Mouse (Mus musculus): ENCODE measurements around the gene Apba1. TPM values are rescaled to one million over a fixed set of nuclear protein-coding genes. Genes with fewer than 3 reads are reported as not detected.

Gene Apba1
- polyA plus RNA-seq, 1 experiment: 4.2 TPM

DNA sequence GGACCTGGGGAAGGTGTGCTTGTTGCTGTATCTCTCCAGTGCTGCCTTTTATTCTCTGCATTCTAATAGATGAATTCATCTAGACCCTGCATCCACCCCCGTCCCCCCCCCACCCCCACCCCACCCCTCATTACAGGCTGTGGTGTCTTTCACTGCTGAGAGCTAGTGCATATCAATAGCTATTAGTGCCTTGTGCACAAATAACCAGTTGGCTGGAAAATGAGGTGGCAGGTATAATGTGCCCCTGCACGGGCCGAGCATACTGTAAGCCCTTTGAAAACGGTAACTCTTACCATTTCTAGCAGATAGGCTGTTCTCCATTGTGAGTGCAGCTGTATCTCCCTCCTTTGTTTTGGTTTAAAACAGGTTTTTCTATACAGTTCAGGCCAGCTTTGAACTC lies 146.2 kb downstream of the Apba1 start:
- H3K4me1 ChIP-seq (ENCODE audit: control insufficient read depth, insufficient read depth, low read length): no peaks in the 10 kb centered on the region
- DNase-seq: no peak
- no peak for TF ChIP-seq CTCF (IDR thresholded peaks at IDR 0.05; ENCODE audit: insufficient read depth, low read length)
- TF ChIP-seq POLR2A (IDR thresholded peaks at IDR 0.05; ENCODE audit: borderline replicate concordance, extremely low read depth, low read depth, low read length): no peak
- 76% methylated on average over 4 of the region's 4 CpGs for WGBS
- no peak overlapping the region for H3K4me3 ChIP-seq (replicated peaks; ENCODE audit: extremely low read depth, low read depth, low read length)

DNA sequence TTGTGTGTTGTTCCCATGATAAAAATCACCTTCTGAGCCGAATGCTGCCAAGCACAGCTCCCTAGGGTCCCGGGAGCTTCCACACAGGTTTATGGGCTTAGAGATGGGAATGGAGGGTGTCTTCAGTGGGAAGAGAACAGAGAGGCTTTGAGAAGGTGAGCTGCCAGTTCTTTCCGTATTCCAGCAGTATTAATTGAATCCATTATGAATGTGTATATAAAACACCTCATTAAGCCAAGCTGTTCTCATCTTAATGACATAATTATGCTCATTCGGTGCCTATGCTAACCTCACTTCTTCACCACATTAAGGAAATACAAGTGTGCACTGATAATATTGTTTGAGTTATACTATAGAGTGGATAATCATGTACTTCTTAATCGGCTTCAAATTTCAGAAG lies 147.1 kb downstream of the Apba1 start:
- 69% methylated on average over 5 of the region's 5 CpGs for WGBS
- TF ChIP-seq CTCF (IDR thresholded peaks at IDR 0.05; ENCODE audit: insufficient read depth, low read length): no peak

DNA sequence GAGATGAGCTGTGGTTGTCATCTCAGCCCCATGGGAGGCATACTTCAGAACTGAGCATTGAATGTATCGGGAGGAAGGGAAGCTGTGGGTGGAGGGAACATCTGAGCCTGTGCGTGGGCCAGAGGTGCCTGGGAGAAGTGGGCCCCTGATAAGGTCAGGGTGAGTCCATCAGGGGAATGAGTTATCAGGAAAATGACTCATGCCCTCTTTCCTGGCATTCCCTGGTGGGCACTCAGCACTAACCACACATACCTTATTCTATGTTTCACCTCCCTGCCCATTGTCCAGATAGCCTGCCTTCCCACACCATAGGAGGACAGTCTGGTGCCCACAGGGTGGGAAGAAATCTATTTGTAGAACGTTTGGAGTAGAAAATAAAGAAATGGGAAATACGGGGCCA lies 151.7 kb downstream of the Apba1 start:
- no peak overlapping the region for H3K4me3 ChIP-seq (replicated peaks; ENCODE audit: extremely low read depth, low read depth, low read length)
- DNase-seq: no peak
- 52% methylated on average over 4 of the region's 4 CpGs for WGBS
- no peaks in the 10 kb centered on the region for H3K4me1 ChIP-seq (ENCODE audit: control insufficient read depth, insufficient read depth, low read length)
- TF ChIP-seq POLR2A (IDR thresholded peaks at IDR 0.05; ENCODE audit: borderline replicate concordance, extremely low read depth, low read depth, low read length) (no peak), CTCF (IDR thresholded peaks at IDR 0.05; ENCODE audit: insufficient read depth, low read length) (no peak)

More for the DNA sequence above, 147.1 kb downstream of the Apba1 start:
- no peaks in the 10 kb centered on the region for H3K4me1 ChIP-seq (ENCODE audit: control insufficient read depth, insufficient read depth, low read length)
- no peak overlapping the region for H3K4me3 ChIP-seq (replicated peaks; ENCODE audit: extremely low read depth, low read depth, low read length)
- no peak for DNase-seq

- no peaks in the 10 kb centered on the region for H3K4me1 ChIP-seq (ENCODE audit: control insufficient read depth, insufficient read depth, low read length)
- TF ChIP-seq POLR2A (IDR thresholded peaks at IDR 0.05; ENCODE audit: borderline replicate concordance, extremely low read depth, low read depth, low read length) (no peak), CTCF (IDR thresholded peaks at IDR 0.05; ENCODE audit: insufficient read depth, low read length) (no peak)
- H3K4me3 ChIP-seq (replicated peaks; ENCODE audit: extremely low read depth, low read depth, low read length): no peak overlapping the region
- WGBS: 75% methylated on average over 5 of the region's 5 CpGs
- no peak for DNase-seq
These were observed 160.9 kb downstream of the Apba1 start for GRCm38 (mm10) chr19:23919384-23920219.

- no peak for DNase-seq
- TF ChIP-seq POLR2A (IDR thresholded peaks at IDR 0.05; ENCODE audit: borderline replicate concordance, extremely low read depth, low read depth, low read length) (no peak), CTCF (IDR thresholded peaks at IDR 0.05; ENCODE audit: insufficient read depth, low read length) (no peak)
- no peak overlapping the region for H3K4me3 ChIP-seq (replicated peaks; ENCODE audit: extremely low read depth, low read depth, low read length)
- 73% methylated on average over 8 of the region's 8 CpGs for WGBS
- H3K4me1 ChIP-seq (ENCODE audit: control insufficient read depth, insufficient read depth, low read length): no peaks in the 10 kb centered on the region
These were observed 161.5 kb downstream of the Apba1 start for GRCm38 (mm10) chr19:23920220-23920544.

- Histone ChIP-seq H3K4me3 (replicated peaks; ENCODE audit: extremely low read depth, low read depth, low read length) (no peak overlapping the region), H3K4me1 (ENCODE audit: control insufficient read depth, insufficient read depth, low read length) (no peaks in the 10 kb centered on the region)
- TF ChIP-seq CTCF (IDR thresholded peaks at IDR 0.05; ENCODE audit: insufficient read depth, low read length) (no peak), POLR2A (IDR thresholded peaks at IDR 0.05; ENCODE audit: borderline replicate concordance, extremely low read depth, low read depth, low read length) (no peak)
- WGBS: 91% methylated on average over 9 of the region's 9 CpGs
- DNase-seq: no peak
These were observed 163.9 kb downstream of the Apba1 start for GRCm38 (mm10) chr19:23922601-23923000.

GRCm38 (mm10) chr19:23924057-23924456 lies 165.4 kb downstream of the Apba1 start:
- 43% methylated on average over 6 of the region's 6 CpGs for WGBS
- no peak for DNase-seq
- no peak overlapping the region for H3K4me3 ChIP-seq (replicated peaks; ENCODE audit: extremely low read depth, low read depth, low read length)
- TF ChIP-seq POLR2A (IDR thresholded peaks at IDR 0.05; ENCODE audit: borderline replicate concordance, extremely low read depth, low read depth, low read length) (no peak), CTCF (IDR thresholded peaks at IDR 0.05; ENCODE audit: insufficient read depth, low read length) (no peak)
- H3K4me1 ChIP-seq (ENCODE audit: control insufficient read depth, insufficient read depth, low read length): no peaks in the 10 kb centered on the region

DNA sequence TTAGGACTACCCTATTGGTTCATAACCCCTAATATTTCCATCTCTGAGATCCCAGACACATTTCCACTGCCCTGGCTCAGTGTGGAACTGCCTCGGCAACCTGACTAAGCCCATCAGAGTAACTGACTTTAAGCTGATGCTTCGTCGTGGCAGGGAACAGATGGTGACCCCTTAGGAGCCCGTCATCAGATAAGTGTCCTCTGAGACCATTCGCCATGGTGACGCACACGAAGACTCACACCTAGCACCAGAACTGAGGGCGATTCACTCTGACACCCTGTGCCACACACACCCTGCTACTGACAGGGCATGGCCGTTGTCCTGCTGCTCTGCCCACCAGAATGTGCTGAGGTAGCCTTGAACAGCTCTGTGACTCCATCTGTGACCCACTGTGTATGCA lies 166.1 kb downstream of the Apba1 start:
- TF ChIP-seq POLR2A (IDR thresholded peaks at IDR 0.05; ENCODE audit: borderline replicate concordance, extremely low read depth, low read depth, low read length) (no peak), CTCF (IDR thresholded peaks at IDR 0.05; ENCODE audit: insufficient read depth, low read length) (no peak)
- Histone ChIP-seq H3K4me1 (ENCODE audit: control insufficient read depth, insufficient read depth, low read length) (no peaks in the 10 kb centered on the region), H3K4me3 (replicated peaks; ENCODE audit: extremely low read depth, low read depth, low read length) (no peak overlapping the region)
- 79% methylated on average over 9 of the region's 9 CpGs for WGBS
- DNase-seq: no peak

- Histone ChIP-seq H3K4me1 (ENCODE audit: control insufficient read depth, insufficient read depth, low read length) (no peaks in the 10 kb centered on the region), H3K4me3 (replicated peaks; ENCODE audit: extremely low read depth, low read depth, low read length) (no peak overlapping the region)
- no peak for TF ChIP-seq POLR2A (IDR thresholded peaks at IDR 0.05; ENCODE audit: borderline replicate concordance, extremely low read depth, low read depth, low read length)
- no peak for TF ChIP-seq CTCF (IDR thresholded peaks at IDR 0.05; ENCODE audit: insufficient read depth, low read length)
- WGBS: 92% methylated on average over 5 of the region's 5 CpGs
- DNase-seq: no peak
These were observed 166.9 kb downstream of the Apba1 start for GRCm38 (mm10) chr19:23925541-23925940.

DNA sequence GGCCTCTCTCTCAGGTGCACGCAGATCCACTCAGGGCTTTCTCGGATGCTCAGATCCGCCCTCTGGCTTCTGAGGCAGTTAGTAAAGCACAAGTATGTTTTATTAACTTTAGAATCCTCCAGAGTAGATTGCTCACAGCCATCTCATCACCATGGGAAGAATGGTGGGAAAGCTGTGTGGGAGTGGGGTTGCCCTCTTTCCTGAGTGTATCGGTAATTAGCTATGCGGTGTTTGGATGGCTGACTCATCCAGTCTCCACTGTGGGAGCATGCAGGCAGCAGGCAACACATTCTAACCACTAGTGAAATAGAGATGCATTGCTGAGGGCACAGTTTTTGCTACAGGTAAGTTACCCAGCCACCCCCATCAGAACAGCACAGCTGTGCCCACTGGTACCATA lies 172.1 kb downstream of the Apba1 start:
- 89% methylated on average over 5 of the region's 5 CpGs for WGBS
- Histone ChIP-seq H3K4me3 (replicated peaks; ENCODE audit: extremely low read depth, low read depth, low read length) (no peak overlapping the region), H3K4me1 (ENCODE audit: control insufficient read depth, insufficient read depth, low read length) (no peaks in the 10 kb centered on the region)
- DNase-seq: no peak
- no peak for TF ChIP-seq CTCF (IDR thresholded peaks at IDR 0.05; ENCODE audit: insufficient read depth, low read length)
- no peak for TF ChIP-seq POLR2A (IDR thresholded peaks at IDR 0.05; ENCODE audit: borderline replicate concordance, extremely low read depth, low read depth, low read length)
